Mouse (Mus musculus): ENCODE results near the gene Sec16b. TPM values are rescaled to one million over a fixed set of nuclear protein-coding genes. Genes with fewer than 3 reads are reported as not detected.

The Sec16b gene
- polyA plus RNA-seq, 1 experiment from 2014 or later, result 0.74 TPM

DNA sequence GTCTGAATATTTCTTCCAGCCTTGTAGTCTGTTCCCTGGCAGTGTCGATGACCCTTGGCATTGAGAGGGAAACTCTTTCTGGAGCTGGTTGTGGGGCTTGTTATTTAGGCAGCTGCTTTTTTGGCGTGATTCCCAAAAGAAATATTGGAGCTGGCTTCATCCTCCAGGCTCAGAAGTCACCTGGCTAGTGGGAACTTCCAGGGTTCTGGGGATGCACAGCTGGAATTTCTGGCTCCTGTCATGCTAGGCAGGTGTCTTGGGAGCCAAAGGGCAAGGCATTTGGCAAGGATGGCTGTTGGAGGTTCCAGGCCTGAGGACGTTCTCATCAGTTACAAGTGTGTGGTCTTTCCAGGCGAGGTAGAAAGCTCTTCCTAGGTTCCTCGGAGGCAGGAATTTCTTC lies 80.0 kb downstream of the Sec16b start:
- H3K4me2 ChIP-seq, result no peak overlapping the region
- no peaks in the 10 kb centered on the region for H3K36me3 ChIP-seq (ENCODE audit: control insufficient read depth, insufficient read depth, low read length)
- ATAC-seq (replicated peaks; ENCODE audit: insufficient number of reproducible peaks, low FRiP score, low TSS enrichment), result no peak
- no peaks in the 10 kb centered on the region for H3K9me3 ChIP-seq (replicated peaks; ENCODE audit: control insufficient read depth, low read length)
- H3K27me3 ChIP-seq (ENCODE audit: control insufficient read depth, insufficient read depth, low read length), result no peaks in the 10 kb centered on the region
- no peak overlapping the region for H3K9ac ChIP-seq (ENCODE audit: low read depth, low read length)
- no peak overlapping the region for H3K4me3 ChIP-seq (ENCODE audit: low read depth, low read length)
- H3K4me1 ChIP-seq (ENCODE audit: control insufficient read depth, insufficient read depth, low read length), result no peaks in the 10 kb centered on the region
- no peak overlapping the region for H3K27ac ChIP-seq (ENCODE audit: low read depth, low read length)
- 74% methylated on average over 5 of the region's 5 CpGs for WGBS (ENCODE audit: insufficient replicate concordance)

DNA sequence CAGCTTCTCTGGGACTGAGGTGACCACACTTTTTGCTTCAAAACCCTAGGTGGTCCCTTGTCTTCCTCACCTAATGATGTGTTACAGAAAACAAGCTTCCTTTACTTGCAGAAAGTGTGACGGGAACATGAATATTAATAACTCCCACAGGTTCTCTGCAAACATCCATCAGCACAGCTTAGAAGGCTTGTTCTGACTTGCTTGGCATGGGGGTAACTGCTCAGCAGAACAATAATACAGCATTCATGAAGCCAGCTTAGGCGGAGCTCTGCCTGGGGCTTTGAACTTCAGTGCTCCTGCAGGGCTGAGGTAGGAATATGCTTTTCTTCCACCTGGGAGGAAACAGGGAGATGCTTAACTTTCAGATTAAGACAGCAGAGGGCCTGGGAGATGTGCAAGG lies 85.5 kb downstream of the Sec16b start:
- 56% methylated on average over 2 of the region's 2 CpGs for WGBS (ENCODE audit: insufficient replicate concordance)
- Histone ChIP-seq H3K4me1 (ENCODE audit: control insufficient read depth, insufficient read depth, low read length) (no peaks in the 10 kb centered on the region), H3K9me3 (replicated peaks; ENCODE audit: control insufficient read depth, low read length) (no peaks in the 10 kb centered on the region), H3K27me3 (ENCODE audit: control insufficient read depth, insufficient read depth, low read length) (no peaks in the 10 kb centered on the region), H3K4me2 (no peak overlapping the region), H3K36me3 (ENCODE audit: control insufficient read depth, insufficient read depth, low read length) (no peaks in the 10 kb centered on the region), H3K4me3 (ENCODE audit: low read depth, low read length) (no peak overlapping the region), H3K27ac (ENCODE audit: low read depth, low read length) (no peak overlapping the region), H3K9ac (ENCODE audit: low read depth, low read length) (no peak overlapping the region)
- no peak for ATAC-seq (replicated peaks; ENCODE audit: insufficient number of reproducible peaks, low FRiP score, low TSS enrichment)

DNA sequence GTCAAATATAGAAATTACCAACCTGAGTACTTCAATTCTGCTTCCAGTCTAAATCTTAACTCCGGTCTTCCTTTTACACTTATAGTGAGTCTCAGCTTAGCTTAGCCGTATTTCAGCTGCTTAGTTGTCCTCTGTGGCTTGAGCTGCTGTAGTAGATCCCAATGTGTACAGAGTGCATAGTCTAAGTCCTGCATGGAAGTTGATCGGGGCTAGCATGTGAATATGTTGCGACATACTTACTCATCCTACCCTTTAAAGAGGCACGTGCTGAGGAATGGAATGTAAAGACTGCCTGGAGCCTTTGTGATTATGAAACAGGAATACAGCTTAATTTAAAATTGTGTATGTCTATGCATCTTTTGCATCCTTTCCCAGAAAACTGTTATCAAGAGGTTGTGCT lies 88.0 kb downstream of the Sec16b start:
- no peak for ATAC-seq (replicated peaks; ENCODE audit: insufficient number of reproducible peaks, low FRiP score, low TSS enrichment)

DNA sequence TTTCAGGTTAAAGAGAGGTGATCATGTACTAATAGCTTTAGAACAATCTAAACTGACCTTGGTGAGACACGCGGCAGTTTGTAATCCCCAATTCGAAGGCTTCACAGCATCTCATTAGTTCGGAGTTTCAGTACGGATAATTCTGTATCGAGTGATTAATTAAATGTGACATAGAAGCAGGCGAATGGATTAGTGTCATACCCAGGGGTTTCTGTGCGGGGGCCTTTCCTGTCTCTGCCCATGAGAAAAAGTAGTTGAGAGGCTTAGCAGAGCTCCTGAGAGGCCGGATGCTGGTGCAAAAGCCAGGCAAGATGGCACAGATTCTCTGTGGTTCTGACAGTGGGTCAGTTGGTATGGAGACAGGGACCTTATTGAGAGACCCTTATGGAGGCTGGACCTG lies 88.6 kb downstream of the Sec16b start:
- no peak overlapping the region for H3K4me2 ChIP-seq
- no peak overlapping the region for H3K4me3 ChIP-seq (ENCODE audit: low read depth, low read length)
- no peak overlapping the region for H3K9ac ChIP-seq (ENCODE audit: low read depth, low read length)
- H3K4me1 ChIP-seq (ENCODE audit: control insufficient read depth, insufficient read depth, low read length), result no peaks in the 10 kb centered on the region
- WGBS (ENCODE audit: insufficient replicate concordance), result 74% methylated on average over 9 of the region's 9 CpGs
- H3K36me3 ChIP-seq (ENCODE audit: control insufficient read depth, insufficient read depth, low read length), result no peaks in the 10 kb centered on the region
- H3K9me3 ChIP-seq (replicated peaks; ENCODE audit: control insufficient read depth, low read length), result no peaks in the 10 kb centered on the region
- no peak overlapping the region for H3K27ac ChIP-seq (ENCODE audit: low read depth, low read length)
- H3K27me3 ChIP-seq (ENCODE audit: control insufficient read depth, insufficient read depth, low read length), result no peaks in the 10 kb centered on the region
- ATAC-seq (replicated peaks; ENCODE audit: insufficient number of reproducible peaks, low FRiP score, low TSS enrichment), result no peak

More for the DNA sequence above, 88.0 kb downstream of the Sec16b start:
- H3K4me2 ChIP-seq, result no peak overlapping the region
- no peak overlapping the region for H3K27ac ChIP-seq (ENCODE audit: low read depth, low read length)
- no peak overlapping the region for H3K9ac ChIP-seq (ENCODE audit: low read depth, low read length)
- no peak overlapping the region for H3K4me3 ChIP-seq (ENCODE audit: low read depth, low read length)
- WGBS (ENCODE audit: insufficient replicate concordance), result 80% methylated on average over 5 of the region's 5 CpGs
- H3K4me1 ChIP-seq (ENCODE audit: control insufficient read depth, insufficient read depth, low read length), result no peaks in the 10 kb centered on the region
- no peaks in the 10 kb centered on the region for H3K27me3 ChIP-seq (ENCODE audit: control insufficient read depth, insufficient read depth, low read length)
- no peaks in the 10 kb centered on the region for H3K36me3 ChIP-seq (ENCODE audit: control insufficient read depth, insufficient read depth, low read length)
- H3K9me3 ChIP-seq (replicated peaks; ENCODE audit: control insufficient read depth, low read length), result no peaks in the 10 kb centered on the region

DNA sequence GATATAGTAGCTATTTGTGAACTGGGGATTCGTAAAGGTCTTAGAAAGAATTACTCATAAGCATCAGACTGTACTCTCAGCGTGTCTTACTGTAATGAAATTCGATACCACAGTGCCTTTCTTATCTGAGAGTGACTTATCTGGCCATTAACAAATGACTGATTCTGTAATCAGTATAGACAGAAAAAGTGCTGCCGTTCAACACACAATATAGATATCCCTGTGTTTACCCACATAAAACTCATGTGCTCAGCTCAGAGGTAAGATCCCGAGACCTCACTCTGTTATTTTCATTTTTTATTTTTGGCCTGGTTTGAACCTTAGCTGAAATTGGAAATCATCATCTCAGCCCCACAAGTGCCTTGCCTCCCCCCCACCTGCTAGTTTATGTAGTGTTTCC lies 98.0 kb downstream of the Sec16b start:
- Histone ChIP-seq H3K27ac (ENCODE audit: low read depth, low read length) (no peak overlapping the region), H3K4me1 (ENCODE audit: control insufficient read depth, insufficient read depth, low read length) (no peaks in the 10 kb centered on the region), H3K9me3 (replicated peaks; ENCODE audit: control insufficient read depth, low read length) (no peaks in the 10 kb centered on the region), H3K4me2 (no peak overlapping the region), H3K4me3 (ENCODE audit: low read depth, low read length) (no peak overlapping the region), H3K36me3 (ENCODE audit: control insufficient read depth, insufficient read depth, low read length) (no peaks in the 10 kb centered on the region), H3K9ac (ENCODE audit: low read depth, low read length) (no peak overlapping the region), H3K27me3 (ENCODE audit: control insufficient read depth, insufficient read depth, low read length) (no peaks in the 10 kb centered on the region)
- WGBS (ENCODE audit: insufficient replicate concordance), result 28% methylated on average over 5 of the region's 5 CpGs
- ATAC-seq (replicated peaks; ENCODE audit: insufficient number of reproducible peaks, low FRiP score, low TSS enrichment), result no peak

Other genes starting within 250 kb of the Sec16b start
- gene Rasal2, start 94.1 kb upstream of the Sec16b start, polyA plus RNA-seq (2014; fragmentation: Nextera tagmentation; extraction: Ambion mirVana), result 16.1 and 16.4 TPM in 2 replicates
- 32.6 TPM in 2 replicates for gene Cryzl2, start 48.2 kb upstream of the Sec16b start, polyA plus RNA-seq (2014; fragmentation: Nextera tagmentation; extraction: Ambion mirVana)

All from heart, embryonic 11.5 days (tissue).